Comparison of ENCODE assay signal across 11 mouse cellular contexts in the genomic region with DNA sequence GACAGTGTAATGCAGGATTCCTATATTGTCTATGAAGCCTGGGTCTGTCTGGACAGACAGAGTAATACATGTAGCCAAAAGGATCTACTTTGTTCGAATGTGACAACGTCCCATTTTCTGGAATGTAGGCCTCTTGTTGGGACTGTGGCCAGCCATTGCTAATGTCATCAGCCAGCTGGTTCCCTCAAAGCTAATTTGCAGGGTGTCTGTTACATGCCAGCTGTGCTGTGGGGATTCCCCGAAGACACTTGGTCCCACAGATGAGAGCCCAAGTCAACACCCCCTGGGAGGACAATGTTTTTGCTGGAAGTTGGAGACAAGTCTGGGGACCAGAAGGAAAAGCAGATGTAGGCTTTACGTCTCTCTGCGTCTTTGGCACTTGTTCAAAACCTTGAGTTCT. TPM values are rescaled to one million over a fixed set of nuclear protein-coding genes. Genes with fewer than 3 reads are reported as not detected.
DNase-seq lines count a peak whose midpoint lies in the region.
"Had no signal": no experiment of that assay in that cellular context is flagged by ENCODE, and none has a peak within 500 bp of the region (broad histone marks: within the 10 kb centered on the region; RNA-seq: fewer than 3 reads in every experiment).

No protein-coding gene starts in this region.

- DNase-seq in cerebellum, postnatal 10 days = peak; percentile 52 to 57
- DNase-seq in cerebellum, postnatal 36 days = no peak
- DNase-seq in kidney, postnatal 14 days = peak; percentile 30
- DNase-seq in kidney, postnatal 25 days = no peak
- DNase-seq in layer of hippocampus, adult 11-12 months (ENCODE audit: low spot score) = peak; percentile 64
- DNase-seq in lung, postnatal 14 days = peak; percentile 29
- no peak for DNase-seq in adrenal gland, adult 2 months
- DNase-seq in frontal cortex, postnatal 14 days (ENCODE audit: low spot score in 2 of 2) = no peak
- DNase-seq: cerebellum, adult 9-11 months had no signal

RNA-seq across cellular contexts. Expression of a gene that starts 35.9 kb away (rescaled TPM):
- total RNA-seq in adrenal gland, adult 2 months (2021) = 1 to 10 TPM; 1.9 to 2.3 TPM
- 4.0 and 7.9 TPM in 2 replicates for polyA plus RNA-seq in adrenal gland, adult 2 months (2012; rRNA removed)

RNA-seq across cellular contexts. Expression of a gene that starts 45.3 kb away (rescaled TPM):
- total RNA-seq in adrenal gland, adult 2 months (2021) = 1 to 10 TPM; 1.3 to 2.4 TPM
- 1.0 and 1.8 TPM in 2 replicates for polyA plus RNA-seq in adrenal gland, adult 2 months (2012; rRNA removed)
- total RNA-seq: hematopoietic stem cell, adult 5-6 weeks had no signal
- polyA plus RNA-seq: Patski had no signal

Comparison
In these comparisons a context has a peak if more than half of its experiments do, and no peak if none do; other contexts are left out.
1. DNase-seq: peak in cerebellum, postnatal 10 days (2 of 2), kidney, postnatal 14 days (single experiment), layer of hippocampus, adult 11-12 months (single experiment) and lung, postnatal 14 days (single experiment); none in cerebellum, postnatal 36 days (0 of 2), kidney, postnatal 25 days (0 of 2), adrenal gland, adult 2 months (single experiment) and frontal cortex, postnatal 14 days (0 of 2).